Mouse (Mus musculus) right cerebral cortex, postnatal 4 days (tissue): ENCODE measurements around the gene Fam214a.
"Not testable (repeated sequence)": the region's sequence is repeated elsewhere in the genome, so short reads cannot be mapped to it uniquely, and the experiment has no call there.

Experiments
- DNase-seq: peaks from one replicate; pipeline ENCODE4 v3.0.0-alpha.2; 2022

Gene Fam214a

GRCm38 (mm10) chr9:74982722-74983121 is 30.0 kb downstream of the Fam214a start:
- DNase-seq: not testable (repeated sequence)

- no peak for DNase-seq
Measured at GRCm38 (mm10) chr9:74985173-74985715, 32.6 kb downstream of the Fam214a start.

GRCm38 (mm10) chr9:74985770-74986169 is 33.1 kb downstream of the Fam214a start:
- no peak for DNase-seq

GRCm38 (mm10) chr9:74988893-74989460 is 36.3 kb downstream of the Fam214a start:
- no peak for DNase-seq

GRCm38 (mm10) chr9:74989990-74990389 is 37.3 kb downstream of the Fam214a start:
- no peak for DNase-seq

GRCm38 (mm10) chr9:74994611-74995257 is 42.0 kb downstream of the Fam214a start:
- no peak for DNase-seq

- no peak for DNase-seq
Measured at GRCm38 (mm10) chr9:74996349-74996748, 43.7 kb downstream of the Fam214a start.

- DNase-seq: no peak
Measured at GRCm38 (mm10) chr9:74997976-74998375, 45.3 kb downstream of the Fam214a start.

GRCm38 (mm10) chr9:75001006-75001405 is 48.3 kb downstream of the Fam214a start:
- no peak for DNase-seq

- DNase-seq: peak; percentile 18
Measured at GRCm38 (mm10) chr9:75001611-75002204, 49.0 kb downstream of the Fam214a start.

GRCm38 (mm10) chr9:75002262-75002661 is 49.6 kb downstream of the Fam214a start:
- no peak for DNase-seq

- no peak for DNase-seq
Measured at GRCm38 (mm10) chr9:75004203-75004602, 51.5 kb downstream of the Fam214a start.

GRCm38 (mm10) chr9:75016591-75016990 is 63.9 kb downstream of the Fam214a start:
- no peak for DNase-seq

GRCm38 (mm10) chr9:75019181-75019580 is 66.5 kb downstream of the Fam214a start:
- DNase-seq: no peak

- no peak for DNase-seq
Measured at GRCm38 (mm10) chr9:75019592-75019991, 66.9 kb downstream of the Fam214a start.

GRCm38 (mm10) chr9:75020561-75020960 is 67.9 kb downstream of the Fam214a start:
- no peak for DNase-seq

GRCm38 (mm10) chr9:75022546-75022945 is 69.9 kb downstream of the Fam214a start:
- DNase-seq: no peak

- DNase-seq: no peak
Measured at GRCm38 (mm10) chr9:75023150-75023894, 70.6 kb downstream of the Fam214a start.

- DNase-seq: no peak
Measured at GRCm38 (mm10) chr9:75024089-75024488, 71.4 kb downstream of the Fam214a start.

- no peak for DNase-seq
Measured at GRCm38 (mm10) chr9:75025689-75026088, 73.0 kb downstream of the Fam214a start.

GRCm38 (mm10) chr9:75032408-75032807 is 79.7 kb downstream of the Fam214a start:
- no peak for DNase-seq

- no peak for DNase-seq
Measured at GRCm38 (mm10) chr9:75033141-75033540, 80.5 kb downstream of the Fam214a start.

- DNase-seq: no peak
Measured at GRCm38 (mm10) chr9:75034691-75035090, 82.0 kb downstream of the Fam214a start.
